Mouse (Mus musculus): ENCODE measurements around the gene Nxnl1.

Gene Nxnl1

GRCm38 (mm10) chr8:71566501-71566900 is at the start of gene Nxnl1:
Gene Nxnl1 (minus strand): TSS chr8:71566601.
- in situ Hi-C loops (cut with MboI, MseI): loop anchor here (5.0 kb wide), 1 partner anchor 91 kb away; no protein-coding TSS in a partner anchor

GRCm38 (mm10) chr8:71613418-71613817 is 47.0 kb upstream of the Nxnl1 start:
- in situ Hi-C loops (cut with MboI, MseI): no loop called here

GRCm38 (mm10) chr8:71612141-71612540 is 45.7 kb upstream of the Nxnl1 start:
- in situ Hi-C loops (cut with MboI, MseI): no loop called here

- in situ Hi-C loops (cut with MboI, MseI): no loop called here
Observed at GRCm38 (mm10) chr8:71610822-71611651, 44.6 kb upstream of the Nxnl1 start, which contains the start of gene Colgalt1. Gene Colgalt1 (plus strand): TSS chr8:71610998.

GRCm38 (mm10) chr8:71604021-71604420 is 37.6 kb upstream of the Nxnl1 start:
- in situ Hi-C loops (cut with MboI, MseI): no loop called here

- in situ Hi-C loops (cut with MboI, MseI): no loop called here
Observed at GRCm38 (mm10) chr8:71602666-71603334, 36.4 kb upstream of the Nxnl1 start.

GRCm38 (mm10) chr8:71601939-71602665 is 35.7 kb upstream of the Nxnl1 start:
- in situ Hi-C loops (cut with MboI, MseI): no loop called here

- in situ Hi-C loops (cut with MboI, MseI): loop anchor here (5.0 kb wide), 1 partner anchor 37 kb away; no protein-coding TSS in a partner anchor
Observed at GRCm38 (mm10) chr8:71598841-71599240, 32.4 kb upstream of the Nxnl1 start.

GRCm38 (mm10) chr8:71598375-71598774 is 32.0 kb upstream of the Nxnl1 start:
- in situ Hi-C loops (cut with MboI, MseI): loop anchor here (5.0 kb wide), 1 partner anchor 36 kb away; no protein-coding TSS in a partner anchor

- in situ Hi-C loops (cut with MboI, MseI): loop anchor here (5.0 kb wide), 1 partner anchor 35 kb away; no protein-coding TSS in a partner anchor
Observed at GRCm38 (mm10) chr8:71597451-71597850, 31.1 kb upstream of the Nxnl1 start, which contains the start of gene Fam129c. Gene Fam129c (plus strand): TSS chr8:71597648.

- in situ Hi-C loops (cut with MboI, MseI): loop anchor here (5.0 kb wide), 1 partner anchor 34 kb away; no protein-coding TSS in a partner anchor
Observed at GRCm38 (mm10) chr8:71596798-71597197, 30.4 kb upstream of the Nxnl1 start.

GRCm38 (mm10) chr8:71596384-71596783 is 30.0 kb upstream of the Nxnl1 start:
- in situ Hi-C loops (cut with MboI, MseI): loop anchor here (5.0 kb wide), 1 partner anchor 34 kb away; no protein-coding TSS in a partner anchor

GRCm38 (mm10) chr8:71595862-71596261 is 29.5 kb upstream of the Nxnl1 start:
- in situ Hi-C loops (cut with MboI, MseI): loop anchor here (5.0 kb wide), 1 partner anchor 34 kb away; no protein-coding TSS in a partner anchor

- in situ Hi-C loops (cut with MboI, MseI): no loop called here
Observed at GRCm38 (mm10) chr8:71594324-71594722, 27.9 kb upstream of the Nxnl1 start.

GRCm38 (mm10) chr8:71593556-71594323 is 27.3 kb upstream of the Nxnl1 start:
- in situ Hi-C loops (cut with MboI, MseI): no loop called here

- in situ Hi-C loops (cut with MboI, MseI): no loop called here
Observed at GRCm38 (mm10) chr8:71592374-71593170, 26.2 kb upstream of the Nxnl1 start.

- in situ Hi-C loops (cut with MboI, MseI): no loop called here
Observed at GRCm38 (mm10) chr8:71591471-71592373, 25.3 kb upstream of the Nxnl1 start, which contains the start of gene Pgls. Gene Pgls (plus strand): TSS chr8:71592176.

GRCm38 (mm10) chr8:71591017-71591416 is 24.6 kb upstream of the Nxnl1 start:
- in situ Hi-C loops (cut with MboI, MseI): no loop called here

- in situ Hi-C loops (cut with MboI, MseI): no loop called here
Observed at GRCm38 (mm10) chr8:71588762-71589161, 22.4 kb upstream of the Nxnl1 start.
